Mouse (Mus musculus) ES-Bruce4 (cell line): ENCODE measurements at regions not wholly inside any gene's neighbourhood (a gene's known extent, or its start where the extent isn't known, plus 50 kb on each side); places are given as distances from the start of the nearest gene placed in this dataset.

Experiments used
- CTCF ChIP-seq: IDR thresholded peaks from one replicate; pipeline ENCODE4 v1.8.1; 2011; ENCODE audit warnings: low read depth, low read length
- POLR2A ChIP-seq: IDR thresholded peaks from one replicate; pipeline ENCODE4 v1.8.1; 2011; ENCODE audit warnings: low read length; ENCODE audit not compliant: insufficient read depth

- TF ChIP-seq CTCF (no peak), POLR2A (no peak)
Measured at GRCm38 (mm10) chr3:133744552-133745118, 199.7 kb upstream of the Tet2 start.
